Mouse (Mus musculus) lung, postnatal 4 days (tissue): ENCODE measurements at regions not wholly inside any gene's neighbourhood (a gene's known extent, or its start where the extent isn't known, plus 50 kb on each side); places are given as distances from the start of the nearest gene placed in this dataset.
A peak's percentile ranks its signal among the peaks of the same experiment; 100 is the strongest.
"Not testable (repeated sequence)": the region's sequence is repeated elsewhere in the genome, so short reads cannot be mapped to it uniquely, and the experiment has no call there.

Experiments used
- DNase-seq, 2 experiments: peaks; one replicate each; pipeline ENCODE4 v3.0.0; 2021

DNA sequence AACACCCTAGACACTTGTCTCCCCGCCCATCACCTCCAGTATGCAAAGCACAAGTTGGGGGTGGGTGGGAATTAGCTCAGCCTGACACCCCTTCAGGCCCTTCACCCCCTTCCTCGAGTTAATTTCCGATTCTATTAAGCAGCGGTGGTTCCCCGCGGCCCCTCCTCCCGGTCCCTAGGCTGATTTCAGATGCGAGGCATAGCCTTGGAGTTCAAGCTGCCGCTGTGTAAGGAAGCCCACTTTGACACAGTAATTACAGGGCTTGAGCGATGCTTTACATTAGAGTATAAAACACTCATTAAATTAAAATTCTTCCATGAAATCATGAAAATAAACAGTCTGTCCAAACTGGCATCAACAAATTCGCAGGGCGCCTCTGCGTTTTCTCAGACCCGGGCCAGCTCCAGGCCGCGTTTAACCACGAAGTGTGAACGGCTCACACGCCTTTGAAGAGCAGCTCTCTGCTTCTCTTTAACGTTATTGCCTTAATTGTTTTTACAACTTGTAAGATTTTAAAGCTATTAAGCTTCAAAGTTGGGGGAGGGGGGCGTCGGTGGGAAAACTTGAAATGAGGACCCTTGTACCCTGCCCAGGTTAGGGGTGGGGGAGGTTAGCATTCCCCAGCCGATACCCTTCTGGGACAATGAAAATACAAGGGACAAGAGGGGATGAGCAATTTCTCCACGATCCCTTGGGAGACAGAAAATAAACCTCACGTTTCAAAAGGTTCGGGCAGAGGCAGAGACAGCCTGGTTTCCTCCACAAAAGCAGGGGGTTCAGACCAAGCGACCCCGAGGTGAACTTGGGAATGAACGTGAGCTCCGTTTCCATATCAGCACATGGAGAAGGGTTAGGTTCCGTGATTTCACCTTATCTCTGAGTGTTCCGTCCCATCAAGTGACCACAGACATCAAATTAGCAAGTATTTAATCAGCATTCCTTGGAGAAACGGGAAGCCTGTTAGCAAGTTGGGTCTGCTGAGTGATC, 114.4 kb downstream of the Dicer1 start:
- DNase-seq = no peak

DNA sequence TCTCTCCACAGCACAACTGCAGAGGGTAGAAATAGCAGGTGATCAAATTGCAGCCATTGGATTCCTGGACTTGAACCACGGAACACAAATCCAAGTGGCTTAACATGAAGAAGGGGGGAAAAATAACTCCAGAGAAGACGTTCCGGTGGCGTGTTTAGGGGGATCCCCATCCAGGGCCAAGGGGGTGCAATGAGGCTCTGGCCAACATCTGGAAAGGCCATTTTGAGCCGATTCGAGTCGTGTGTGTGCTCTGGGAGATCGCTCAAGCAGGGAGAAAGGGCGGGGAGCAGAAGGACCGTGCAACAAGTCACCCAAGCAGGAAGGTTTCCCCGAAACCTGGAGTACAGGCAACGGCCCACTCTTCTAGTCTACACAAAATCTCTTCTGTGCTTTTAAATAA, 115.3 kb downstream of the Dicer1 start:
- no peak for DNase-seq

DNA sequence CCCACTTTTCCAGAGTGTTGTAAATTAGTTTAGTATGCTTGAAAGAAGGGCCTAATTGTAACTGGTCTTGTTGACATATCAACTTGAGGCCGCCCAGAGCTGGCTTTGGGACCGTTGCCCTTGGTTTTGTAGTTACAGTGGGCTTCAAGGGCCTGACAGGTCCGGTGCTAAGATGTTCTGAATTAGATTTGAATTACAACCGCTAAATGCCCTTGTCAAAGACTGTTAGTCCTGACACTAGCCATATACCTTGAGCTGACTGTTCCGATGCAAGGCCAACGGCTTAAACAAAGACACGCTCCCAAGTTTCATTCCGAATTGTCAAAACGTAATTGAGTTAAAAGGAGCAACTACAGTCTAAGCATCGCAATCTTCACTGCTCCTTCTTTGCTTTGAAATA, 116.9 kb downstream of the Dicer1 start:
- no peak for DNase-seq

DNA sequence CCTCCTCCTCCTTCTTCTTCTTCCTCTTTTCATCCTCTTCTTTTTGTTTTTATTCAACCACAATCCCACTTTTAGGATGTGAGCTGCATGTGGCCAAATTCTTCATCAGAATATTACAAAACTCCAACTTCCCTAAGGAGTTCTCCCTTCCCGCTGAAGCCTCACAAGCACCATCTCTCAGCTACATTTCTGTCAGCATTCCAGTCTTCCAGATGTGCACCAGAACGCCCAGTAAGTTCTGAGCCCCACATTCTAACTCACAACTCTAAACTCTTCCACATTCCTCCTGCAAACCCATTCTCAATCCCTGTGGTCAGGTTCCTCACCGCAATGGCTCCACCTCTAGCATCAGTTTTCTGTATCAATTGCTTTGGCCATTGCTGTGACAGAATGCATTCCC, 121.2 kb downstream of the Dicer1 start:
- no peak for DNase-seq

DNA sequence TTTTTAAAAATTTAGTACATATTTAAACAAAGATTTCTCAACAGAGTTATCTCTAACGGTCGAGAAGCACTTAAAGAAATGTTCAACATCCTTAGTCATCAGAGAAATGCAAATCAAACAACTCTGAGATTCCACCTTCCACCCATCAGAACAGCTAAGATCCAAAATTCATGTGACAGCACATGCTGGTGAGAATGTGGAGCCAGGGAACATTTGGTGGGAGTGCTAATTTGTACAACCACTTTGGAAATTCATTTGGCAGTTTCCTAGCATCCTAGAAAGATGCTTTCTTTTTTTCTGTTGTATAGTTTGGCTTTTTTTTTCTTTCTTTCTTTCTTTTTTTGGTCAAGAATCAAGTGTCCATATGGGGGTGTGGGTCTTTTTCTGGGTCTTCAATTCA, 122.3 kb downstream of the Dicer1 start:
- DNase-seq = no peak

DNA sequence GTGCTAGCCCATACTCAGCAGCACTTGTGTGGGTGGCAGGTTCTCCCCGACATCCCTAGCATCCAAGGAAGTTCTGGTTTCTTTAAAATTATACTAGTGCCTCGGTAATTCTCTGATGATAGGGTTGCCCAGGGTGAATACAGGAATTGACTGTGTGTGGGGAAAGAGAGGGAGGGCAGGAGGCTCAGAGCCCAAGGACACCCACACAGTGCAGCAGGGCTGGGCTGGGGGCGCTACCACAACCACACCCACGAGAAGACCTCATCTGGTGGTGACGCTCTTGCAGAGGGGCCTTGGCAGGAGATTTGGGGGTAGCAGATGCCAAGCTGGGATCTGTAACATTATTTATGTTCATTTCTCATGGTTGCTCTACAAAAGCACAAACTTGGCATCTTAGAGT, 125.7 kb downstream of the Dicer1 start:
- DNase-seq = no peak

DNA sequence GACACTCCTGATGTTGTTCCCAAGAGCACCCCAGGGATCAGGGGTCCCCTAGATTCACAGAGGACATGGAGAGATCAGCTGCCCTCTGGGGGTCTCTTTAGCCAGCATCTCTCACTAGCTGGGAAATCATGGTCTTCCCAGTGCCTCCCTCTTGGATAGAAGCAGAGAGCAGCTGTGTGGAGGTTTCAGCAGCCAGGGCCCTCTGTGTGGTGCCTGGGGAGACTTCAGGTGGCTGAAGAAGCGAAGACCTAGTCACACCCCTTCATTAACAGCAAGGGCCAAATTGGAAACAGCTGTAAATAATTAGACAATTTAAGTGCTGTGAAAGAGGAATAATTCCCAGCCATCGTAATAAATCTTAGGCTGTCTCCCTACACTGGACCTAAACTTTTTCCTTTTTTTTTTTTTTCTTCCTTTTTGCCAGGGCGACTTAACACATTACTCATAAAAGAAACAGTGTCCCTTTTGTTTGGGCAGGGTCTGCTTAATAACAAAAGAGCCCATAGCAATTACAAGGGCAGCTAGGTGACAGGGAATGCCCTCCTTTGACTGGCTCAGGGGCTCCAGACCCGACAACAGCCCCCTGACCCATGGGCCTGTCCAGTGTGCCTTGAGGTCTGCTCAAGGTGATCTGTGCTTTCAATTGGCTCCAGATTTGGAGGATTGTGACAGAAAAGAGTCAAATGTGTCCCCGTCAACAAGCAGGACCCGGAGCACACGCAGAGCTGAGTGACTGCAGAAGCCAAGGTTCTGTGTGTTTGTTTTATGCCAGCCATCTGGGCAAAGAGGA, 127.7 kb downstream of the Dicer1 start:
- DNase-seq = no peak

DNA sequence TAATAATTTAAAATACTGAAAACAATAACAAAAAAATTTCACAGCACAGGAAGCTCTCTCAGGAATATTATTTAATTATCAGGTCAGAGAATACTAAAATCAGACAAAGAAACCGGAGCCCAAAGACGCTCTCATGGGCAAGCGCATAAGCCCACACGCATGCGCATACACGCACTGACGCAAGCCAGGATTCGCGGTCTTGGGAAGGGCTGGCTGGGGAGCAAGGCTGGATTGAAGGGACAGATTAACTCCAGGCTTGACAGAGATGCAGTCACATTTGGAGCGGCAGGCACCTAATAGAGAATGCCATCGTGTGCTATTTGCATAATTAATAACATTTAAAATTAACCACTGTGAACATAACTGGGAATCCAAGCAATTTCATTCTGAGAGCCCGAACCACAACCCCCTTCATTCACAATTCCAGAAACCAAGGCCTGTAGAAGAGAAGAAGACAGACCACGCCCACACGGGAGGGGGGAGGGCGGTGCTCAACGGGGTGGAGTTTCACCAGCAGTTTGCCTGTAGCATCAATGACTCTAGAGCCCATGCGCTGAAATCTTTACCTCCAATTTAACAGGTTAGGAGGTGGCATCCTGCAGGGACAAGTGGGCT, 134.5 kb downstream of the Dicer1 start:
- peak; percentile 27 to 43 for DNase-seq

DNA sequence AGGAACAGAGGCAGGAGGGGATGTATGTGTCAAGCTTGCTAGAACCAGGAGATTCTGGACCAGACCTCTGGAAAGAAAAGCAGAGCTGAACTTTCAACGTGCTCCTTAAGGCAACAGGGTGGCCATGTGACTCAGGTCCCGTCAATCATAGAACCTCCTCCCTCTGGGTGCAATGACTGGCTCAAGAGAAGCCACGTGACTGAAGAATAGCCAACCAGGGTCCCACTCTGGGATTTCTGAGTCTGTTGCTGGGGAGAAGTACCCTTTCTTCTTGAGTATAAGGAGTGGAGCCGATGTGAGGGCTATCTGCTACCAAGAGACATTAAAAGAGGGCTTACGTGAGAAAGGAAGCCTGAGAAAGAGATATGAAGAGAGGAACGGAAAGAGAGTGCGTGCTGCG, 137.5 kb downstream of the Dicer1 start:
- DNase-seq = no peak

DNA sequence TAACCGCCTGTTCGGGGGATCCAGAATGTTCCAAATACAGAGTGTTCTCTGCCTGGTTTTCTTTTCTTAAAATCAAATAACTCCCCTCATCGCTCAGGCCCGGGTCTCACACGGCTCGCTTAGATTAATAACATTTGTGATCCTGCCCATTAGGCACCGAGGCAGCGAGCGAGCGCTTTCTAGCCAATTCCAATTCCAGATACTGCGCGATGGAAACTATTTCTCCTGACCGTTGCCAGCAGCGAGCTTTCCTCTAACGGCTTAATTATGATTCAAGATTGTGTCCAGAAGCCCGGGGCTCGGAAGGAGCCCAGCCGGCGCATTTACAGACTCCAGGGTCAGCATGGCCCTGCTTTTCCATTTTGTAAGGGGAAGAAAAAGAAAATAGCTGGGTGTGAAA, 136.6 kb upstream of the Gsc start:
- peak; percentile 18 to 58 for DNase-seq

DNA sequence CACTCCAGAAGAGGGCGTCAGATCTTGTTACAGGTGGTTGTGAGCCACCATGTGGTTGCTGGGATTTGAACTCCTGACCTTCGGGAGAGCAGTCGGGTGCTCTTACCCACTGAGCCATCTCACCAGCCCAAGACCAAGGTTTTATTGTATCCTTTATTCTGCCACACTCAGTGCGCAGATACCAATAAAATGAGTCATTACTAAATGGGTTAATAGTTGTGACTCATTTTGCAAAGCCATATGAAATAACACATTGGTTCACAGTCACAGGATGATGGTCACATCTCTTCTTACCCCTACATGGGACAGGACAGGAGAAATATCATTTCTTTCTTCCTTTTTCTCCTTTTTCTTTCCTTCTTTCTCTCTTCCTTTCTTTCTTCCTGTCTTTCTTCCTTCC, 135.8 kb upstream of the Gsc start:
- DNase-seq = not testable (repeated sequence)

DNA sequence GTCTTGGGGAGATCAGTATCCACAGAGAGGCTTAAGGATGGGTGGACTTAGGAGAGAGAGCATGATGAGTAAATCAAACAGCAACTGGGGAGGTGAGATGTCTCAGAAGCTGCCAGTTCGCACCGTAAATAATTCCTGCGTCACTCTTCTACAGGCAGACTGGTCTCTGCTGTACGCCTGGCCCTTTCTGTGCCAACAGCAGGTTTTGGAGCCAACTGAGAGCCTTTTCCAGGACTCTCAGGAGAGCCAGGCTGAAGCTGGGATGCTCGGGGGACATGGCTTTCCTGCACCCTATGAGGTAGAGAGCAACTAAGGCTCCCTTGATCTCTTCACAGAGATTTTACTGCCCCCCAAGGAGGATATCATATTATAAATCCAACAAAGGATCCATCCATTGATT, 134.3 kb upstream of the Gsc start:
- DNase-seq = no peak

DNA sequence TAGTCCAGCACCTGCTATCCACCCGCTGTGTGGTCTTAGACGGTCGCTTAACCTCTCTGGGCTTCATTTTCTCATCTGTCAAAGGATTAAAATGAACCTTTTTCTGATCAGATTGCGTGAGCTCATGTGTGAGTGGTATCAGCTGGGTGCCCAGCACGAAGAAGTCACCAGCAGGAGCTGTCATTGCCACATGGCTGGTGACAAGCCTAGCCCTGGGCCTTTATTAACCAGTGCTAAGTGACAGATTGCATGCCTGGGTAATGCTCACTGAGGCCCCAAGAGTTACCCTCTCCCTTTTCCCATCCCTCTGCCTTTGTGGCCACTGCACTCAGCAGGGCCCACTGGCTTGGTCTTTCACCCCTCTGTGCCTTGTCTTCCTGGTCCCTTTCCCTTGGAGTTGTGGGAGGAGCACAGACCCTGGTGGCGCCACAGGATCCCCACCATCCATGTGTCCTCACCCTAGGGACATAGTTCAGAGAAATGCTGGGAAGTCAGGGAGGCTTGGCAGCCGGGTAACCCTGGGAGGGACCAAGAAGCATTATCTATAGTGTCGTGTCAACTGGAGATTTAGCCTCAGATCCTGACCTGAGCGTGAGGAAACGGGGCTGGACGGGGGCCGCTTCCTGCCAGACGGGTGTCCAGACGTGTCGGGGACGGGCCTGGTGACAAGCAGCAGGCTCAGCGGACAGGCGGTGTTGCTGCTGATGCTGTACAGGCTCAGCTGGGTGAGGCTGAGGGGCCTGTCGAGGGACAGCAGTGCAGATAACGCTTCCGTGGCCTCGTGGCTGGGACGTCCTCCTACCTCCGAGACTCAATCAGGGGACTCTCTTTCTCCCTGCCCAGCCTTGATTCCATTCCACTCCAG, 132.6 kb upstream of the Gsc start:
- peak; percentile 45 to 84 for DNase-seq

DNA sequence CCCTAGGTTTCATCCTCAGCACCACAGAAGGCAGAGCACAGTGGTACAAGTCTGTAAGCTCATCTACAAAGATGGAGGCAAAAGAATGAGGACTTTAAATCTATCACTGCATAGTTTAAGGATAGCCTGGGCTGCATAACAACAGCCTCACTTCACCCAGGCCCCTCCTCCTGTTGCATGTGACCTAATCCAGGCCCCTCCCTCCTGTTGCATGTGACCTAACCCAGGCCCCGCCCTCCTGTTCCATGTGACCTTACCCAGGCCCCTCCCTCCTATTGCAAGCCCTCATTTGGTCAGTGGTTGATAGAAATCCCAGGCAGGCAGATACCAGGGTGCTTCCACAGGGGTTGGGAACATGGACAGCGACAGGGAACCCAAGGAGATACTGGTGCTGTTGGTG, 124.9 kb upstream of the Gsc start:
- no peak for DNase-seq

DNA sequence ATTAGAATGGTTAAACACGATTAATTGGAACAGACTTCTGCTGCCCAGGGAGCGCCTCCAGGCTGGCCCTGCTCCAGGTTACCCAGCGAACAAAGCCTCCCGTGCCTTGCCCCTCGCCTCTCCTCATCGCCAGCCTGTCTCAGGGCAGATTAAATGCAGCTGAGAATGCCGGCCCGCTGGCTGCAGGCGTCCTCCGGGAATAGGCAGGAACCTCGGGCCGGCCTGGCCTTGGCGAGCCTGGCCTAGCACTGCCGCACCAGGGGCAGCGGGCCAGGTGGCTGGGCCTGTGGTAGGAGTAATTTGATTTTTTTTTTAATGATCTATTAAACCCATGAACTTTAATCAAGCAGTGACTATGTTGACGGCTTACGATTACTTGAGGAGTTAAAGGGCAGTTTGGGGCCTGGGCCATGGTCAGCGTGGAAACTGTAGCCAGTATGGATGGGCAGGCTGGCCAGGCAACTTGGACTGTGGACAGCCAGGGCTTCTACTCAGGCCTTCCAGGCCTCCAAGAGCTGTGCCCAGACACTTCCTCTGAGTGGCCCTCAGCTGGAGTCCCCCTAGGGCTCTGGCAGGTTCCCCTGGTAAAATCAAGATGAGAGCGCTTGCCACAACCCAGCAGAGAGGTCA, 120.5 kb upstream of the Gsc start:
- DNase-seq = no peak

DNA sequence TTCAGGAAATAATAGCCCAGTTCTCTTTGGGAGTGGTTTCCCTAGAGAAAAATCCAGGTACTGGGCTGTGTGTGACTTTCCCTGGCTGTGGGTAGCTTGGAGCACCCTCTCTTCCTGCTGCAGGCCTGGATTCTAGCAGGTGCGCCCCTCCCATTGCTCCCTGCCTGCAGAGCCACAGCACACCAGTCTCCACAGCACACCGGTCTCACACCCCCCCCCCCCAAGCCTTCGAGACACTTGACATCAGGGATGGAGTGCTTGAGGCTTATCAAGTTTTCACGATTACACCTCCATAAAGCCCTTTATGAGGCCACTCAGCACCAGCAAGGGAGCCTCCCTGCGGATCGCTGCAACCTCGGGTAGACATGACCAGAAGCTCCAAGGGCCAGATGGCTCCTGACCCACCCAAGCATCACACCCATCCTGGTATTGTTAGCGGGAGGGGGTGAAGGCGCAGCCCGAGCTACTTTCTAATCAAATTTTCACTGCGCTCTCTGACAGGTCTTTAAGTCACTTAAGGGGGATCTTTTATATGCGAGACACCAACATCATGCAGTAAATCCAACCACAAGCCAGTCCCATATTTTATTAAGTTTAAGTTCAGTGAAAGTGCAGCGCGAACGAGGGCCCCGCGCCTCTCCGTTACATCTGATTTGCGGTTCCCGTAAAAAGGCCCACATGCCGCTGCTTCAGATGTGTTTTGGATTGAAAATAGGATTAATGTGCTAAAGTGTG, 119.8 kb upstream of the Gsc start:
- no peak for DNase-seq

DNA sequence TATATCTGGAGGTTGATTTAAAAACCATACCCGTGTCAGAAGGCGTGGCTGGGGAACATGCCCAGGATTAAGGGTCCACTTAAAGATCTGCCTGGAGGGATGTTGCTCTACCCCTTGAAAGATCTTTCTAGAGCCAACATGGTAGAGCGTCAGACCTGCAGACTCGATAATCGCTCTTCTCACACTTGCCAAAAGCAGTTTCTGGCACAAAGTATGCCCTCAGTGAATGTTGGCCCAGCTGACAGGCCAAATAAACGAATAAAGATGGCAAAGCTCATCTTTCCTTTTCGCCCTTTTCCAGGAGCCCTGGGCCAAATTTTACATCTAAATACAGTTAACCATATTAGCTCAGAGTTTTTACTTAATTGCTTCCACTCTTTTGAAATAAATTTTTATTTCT, 118.4 kb upstream of the Gsc start:
- no peak for DNase-seq

DNA sequence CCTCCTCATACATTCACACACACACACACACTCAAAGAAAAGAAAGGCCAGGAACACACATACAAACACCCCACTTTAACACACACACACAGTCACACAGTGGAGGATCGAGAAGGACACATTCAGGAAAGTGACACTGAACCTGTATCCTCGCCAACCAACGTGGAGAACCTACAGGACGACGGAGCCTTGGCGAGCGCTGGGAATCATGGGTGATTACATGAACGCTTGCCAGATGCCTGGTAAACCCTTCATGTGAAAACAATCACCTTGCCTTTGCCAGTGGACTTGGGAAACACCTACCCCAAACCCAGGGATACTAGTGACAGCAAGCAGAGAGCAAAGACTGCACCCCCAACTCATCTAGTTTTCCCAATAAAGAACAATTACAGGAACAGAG, 117.2 kb upstream of the Gsc start:
- DNase-seq = no peak

DNA sequence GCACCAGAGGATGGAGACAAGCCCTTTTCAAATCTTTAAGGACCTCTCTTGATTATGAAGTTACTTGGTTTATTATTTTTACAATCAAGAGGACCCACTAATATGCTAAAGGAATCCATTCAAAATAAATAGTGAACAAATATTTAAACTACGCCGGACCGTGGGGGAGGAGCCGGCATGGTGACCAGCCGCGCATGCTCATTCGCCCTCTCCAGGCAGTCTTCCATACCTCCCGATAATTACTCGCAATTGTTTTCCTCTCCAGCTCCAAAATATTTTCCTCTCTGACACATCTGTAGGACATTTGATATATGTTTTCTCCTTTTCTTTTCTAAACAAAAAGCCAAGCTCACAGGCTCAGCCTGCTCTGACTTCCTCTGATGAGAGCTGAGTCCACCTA, 111.3 kb upstream of the Gsc start:
- no peak for DNase-seq

DNA sequence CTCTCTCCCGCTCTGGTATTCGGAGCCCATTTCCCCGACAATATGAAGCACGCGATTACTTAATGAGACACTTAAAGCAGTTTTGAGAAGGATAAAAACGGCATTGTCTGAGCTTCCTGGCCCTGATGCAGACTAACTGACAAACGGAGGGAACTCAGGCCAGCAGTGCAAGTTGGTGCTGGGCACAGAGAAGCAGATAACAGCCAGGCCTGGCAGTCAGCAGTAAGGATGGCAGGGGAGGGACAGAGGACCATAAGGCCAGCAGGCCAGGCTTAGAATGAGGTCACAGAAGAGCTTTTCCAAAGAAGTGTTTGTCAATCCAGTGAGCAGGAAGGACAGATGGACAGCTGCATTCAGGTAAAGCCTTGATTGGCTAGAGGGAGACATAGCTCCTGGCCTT, 107.7 kb upstream of the Gsc start:
- DNase-seq = no peak

DNA sequence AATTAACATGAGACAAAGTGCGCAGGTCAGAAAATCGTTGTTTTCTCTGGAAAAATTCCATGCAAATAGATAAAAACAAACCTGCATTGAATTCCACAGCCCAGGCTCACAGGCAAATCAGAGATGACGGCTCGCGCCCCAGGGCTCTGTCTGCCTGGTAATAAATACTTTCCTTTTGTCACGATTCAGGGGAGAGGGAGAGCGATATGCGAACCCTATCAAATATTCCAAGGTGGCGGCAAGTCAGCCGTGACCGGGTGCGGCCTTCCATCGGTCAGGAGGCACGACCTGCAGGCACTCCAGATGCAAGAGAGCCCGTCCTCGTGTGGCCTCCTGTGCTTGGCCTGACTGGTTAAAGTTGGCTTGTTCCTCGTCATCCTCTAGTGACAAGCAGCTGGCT, 94.5 kb upstream of the Gsc start:
- DNase-seq = no peak

DNA sequence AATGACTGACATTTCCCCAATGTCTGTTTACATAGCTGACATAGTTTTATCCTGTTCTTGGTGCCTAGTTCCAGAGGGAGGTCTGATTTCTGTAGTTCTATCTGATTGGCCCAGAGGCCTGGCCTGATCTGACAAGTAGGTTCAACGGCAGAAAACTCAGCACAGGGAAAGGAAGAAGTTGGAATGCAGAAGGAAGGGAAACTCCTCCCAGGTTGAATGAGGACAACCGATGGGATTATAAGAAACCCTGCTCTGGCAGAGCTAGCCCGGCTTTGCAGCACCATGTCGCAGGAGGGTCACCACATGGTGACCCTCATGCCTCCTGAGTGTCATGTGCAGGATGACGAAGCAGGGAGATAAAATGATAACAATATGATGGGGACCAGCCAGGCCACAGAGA, 89.8 kb upstream of the Gsc start:
- DNase-seq = no peak
